Mouse (Mus musculus) embryonic facial prominence, embryonic 14.5 days (tissue): ENCODE measurements around the gene Slc44a2. TPM values are rescaled to one million over a fixed set of nuclear protein-coding genes. Genes with fewer than 3 reads are reported as not detected.

ENCODE experiments used
- ATAC-seq: fragments of 200-750 bp; cut with Nextera tagmentation; 2 replicates; pipeline ENCODE4 v1.8.0; 2017; ENCODE audit warnings: low read depth, moderate number of reproducible peaks, moderate TSS enrichment
- DNase-seq: peaks from one replicate; pipeline ENCODE4 v3.0.0-alpha.2; 2015; ENCODE audit warnings: low spot score
- H3K27ac ChIP-seq: fragments of 300-500 bp; sonication (generic); replicated peaks from 2 replicates; pipeline ENCODE4 v1.5.1; 2014; ENCODE audit warnings: low read depth, mild to moderate bottlenecking, low read length, moderate library complexity
- H3K27me3 ChIP-seq: fragments of 300-500 bp; sonication (generic); replicated peaks from 2 replicates; pipeline ENCODE4 v1.6.1; 2014; ENCODE audit warnings: low read length; ENCODE audit not compliant: control insufficient read depth, insufficient read depth
- H3K36me3 ChIP-seq: fragments of 300-500 bp; sonication (generic); 2 replicates; pipeline ENCODE4 v1.6.1; 2014; ENCODE audit warnings: low read length, mixed read lengths; ENCODE audit not compliant: control insufficient read depth, insufficient read depth
- H3K4me1 ChIP-seq: fragments of 300-500 bp; sonication (generic); 2 replicates; pipeline ENCODE4 v1.6.1; 2014; ENCODE audit warnings: antibody characterized with exemption, low read length; ENCODE audit not compliant: control insufficient read depth, insufficient read depth
- H3K4me2 ChIP-seq: fragments of 300-500 bp; sonication (generic); 2 replicates; pipeline ENCODE4 v1.6.1; 2014; ENCODE audit warnings: low read depth, mild to moderate bottlenecking, low read length, moderate library complexity, mixed read lengths
- H3K4me3 ChIP-seq: fragments of 300-500 bp; sonication (generic); 2 replicates; pipeline ENCODE4 v1.5.1; 2014; ENCODE audit warnings: low read depth, mild to moderate bottlenecking, low read length
- H3K9ac ChIP-seq: fragments of 300-500 bp; sonication (generic); 2 replicates; pipeline ENCODE4 v1.6.1; 2014; ENCODE audit warnings: low read depth, mild to moderate bottlenecking, low read length, moderate library complexity, mixed read lengths
- H3K9me3 ChIP-seq: fragments of 300-500 bp; sonication (generic); 2 replicates; pipeline ENCODE4 v1.6.1; 2016; ENCODE audit warnings: low read length; ENCODE audit not compliant: control insufficient read depth
- WGBS: fragments of 180-500 bp; shearing (Covaris S2); extraction: QIAGEN DNeasy Blood & Tissue Kit; methylation state at CpG from one replicate; pipeline ENCODE4 v1.1.7; 2014; 5-methylcytosine and 5-hydroxymethylcytosine counted together
- polyA plus RNA-seq: library from polyadenylated mRNA; unstranded; fragments of >200 nt; fragmentation: Nextera tagmentation; extraction: Ambion mirVana; gene quantifications from 2 replicates; pipeline ENCODE4 v1.2.1, GENCODE M21; 2014

The Slc44a2 gene
- polyA plus RNA-seq, 1 experiment from 2014 or later: 111 TPM

DNA sequence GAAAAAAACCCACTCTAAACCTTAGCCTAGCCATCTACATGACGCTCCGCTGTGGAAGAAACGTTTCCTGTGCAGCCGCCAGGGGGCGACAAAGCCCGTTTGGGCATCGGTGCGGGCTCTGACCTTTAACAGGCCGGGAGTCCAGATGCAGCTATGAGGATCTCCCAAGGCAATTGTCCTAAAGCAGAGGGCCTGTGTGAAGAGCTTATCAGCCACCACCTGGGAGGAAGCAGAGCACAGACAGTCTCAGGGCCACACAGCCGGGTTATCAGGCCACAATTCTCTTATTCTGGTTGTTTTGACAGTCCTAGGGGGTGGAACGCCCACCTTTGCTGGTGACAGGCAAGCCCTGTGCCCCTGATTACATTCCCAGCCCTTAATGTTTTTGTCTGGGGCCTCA, 7.1 kb upstream of the Slc44a2 start:
- ATAC-seq (peak; percentile 78), DNase-seq (peak; percentile 84)
- no peaks in the 10 kb centered on the region for H3K36me3 ChIP-seq
- no peak overlapping the region for H3K9ac ChIP-seq
- no peaks in the 10 kb centered on the region; the same call in 1 of the 2 replicates for H3K4me1 ChIP-seq
- H3K4me2 ChIP-seq: no peak overlapping the region
- no peak overlapping the region for H3K27ac ChIP-seq
- no peaks in the 10 kb centered on the region for H3K9me3 ChIP-seq
- 6% methylated on average over 11 of the region's 11 CpGs for WGBS
- H3K4me3 ChIP-seq: no peak overlapping the region
- peaks cover 17% of the 10 kb centered on the region for H3K27me3 ChIP-seq

DNA sequence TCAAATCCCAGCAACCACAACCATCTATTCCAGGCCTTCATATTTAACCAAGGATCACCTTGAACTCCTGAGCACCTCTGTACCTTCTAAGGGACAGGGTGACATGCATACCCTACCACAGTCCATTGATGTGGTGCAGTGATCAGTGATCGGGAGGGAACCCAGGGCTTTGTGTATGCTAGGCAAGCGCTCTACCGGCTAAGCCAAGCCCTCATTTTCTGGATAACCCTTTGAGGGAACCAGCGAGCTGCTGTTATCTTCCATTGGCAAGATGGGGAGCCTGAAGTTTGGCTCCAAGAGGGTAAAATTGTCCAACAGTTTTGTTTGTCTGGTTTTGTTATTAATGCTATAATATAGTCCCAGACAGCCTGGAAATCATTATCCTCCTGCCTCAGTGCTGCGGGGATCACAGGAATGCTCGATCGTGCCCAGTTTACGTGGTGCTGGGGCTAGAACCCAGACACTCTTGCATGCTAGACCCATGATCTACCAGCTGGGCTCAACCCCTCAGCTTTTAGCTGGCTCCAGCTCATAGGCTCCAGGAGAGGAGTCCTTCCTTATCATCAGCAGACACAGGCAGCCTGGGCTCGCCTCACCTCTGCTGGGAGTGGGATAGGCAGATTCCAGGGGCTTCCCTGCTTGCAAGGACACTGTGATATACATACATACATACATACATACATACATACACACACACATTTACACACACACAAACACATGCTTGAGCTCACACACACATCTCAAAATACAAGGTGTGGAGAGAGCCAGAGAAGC, 5.9 kb upstream of the Slc44a2 start:
- Histone ChIP-seq H3K4me1 (no peaks in the 10 kb centered on the region; the same call in 1 of the 2 replicates), H3K4me2 (no peak overlapping the region), H3K36me3 (no peaks in the 10 kb centered on the region), H3K4me3 (no peak overlapping the region), H3K27ac (peak overlapping the region; percentile 52), H3K27me3 (peaks cover 17% of the 10 kb centered on the region), H3K9me3 (no peaks in the 10 kb centered on the region), H3K9ac (no peak overlapping the region)
- DNase-seq (no peak), ATAC-seq (no peak)
- WGBS: 80% methylated on average over 9 of the region's 9 CpGs

DNA sequence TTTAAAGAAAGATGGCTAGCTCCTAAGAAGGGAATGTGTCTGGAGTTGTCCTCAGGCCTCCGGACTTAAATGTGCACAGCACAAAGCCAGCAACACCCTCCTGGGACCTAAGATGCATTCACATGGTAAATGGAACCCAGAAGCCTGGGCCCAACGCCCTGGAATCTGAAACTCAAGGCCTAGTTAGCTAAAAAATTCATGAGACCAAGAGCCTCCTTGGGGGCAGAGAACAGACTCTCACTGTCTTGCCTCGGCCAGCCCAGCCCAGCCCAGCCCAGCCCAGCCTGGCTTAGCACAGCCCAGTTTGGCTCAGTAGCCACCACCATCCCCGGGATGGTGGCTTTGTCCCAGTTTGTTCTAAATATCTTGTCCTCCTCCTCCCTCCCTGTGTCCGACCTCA, 5.1 kb upstream of the Slc44a2 start:
- no peak overlapping the region for H3K9ac ChIP-seq
- H3K27ac ChIP-seq: peak overlapping the region; percentile 52
- H3K4me1 ChIP-seq: no peaks in the 10 kb centered on the region; the same call in 1 of the 2 replicates
- H3K27me3 ChIP-seq: peaks cover 17% of the 10 kb centered on the region
- 35% methylated on average over 5 of the region's 5 CpGs for WGBS
- no peaks in the 10 kb centered on the region for H3K9me3 ChIP-seq
- H3K4me3 ChIP-seq: no peak overlapping the region
- no peaks in the 10 kb centered on the region for H3K36me3 ChIP-seq
- no peak overlapping the region for H3K4me2 ChIP-seq
- DNase-seq: peak; percentile 64
- ATAC-seq: no peak

DNA sequence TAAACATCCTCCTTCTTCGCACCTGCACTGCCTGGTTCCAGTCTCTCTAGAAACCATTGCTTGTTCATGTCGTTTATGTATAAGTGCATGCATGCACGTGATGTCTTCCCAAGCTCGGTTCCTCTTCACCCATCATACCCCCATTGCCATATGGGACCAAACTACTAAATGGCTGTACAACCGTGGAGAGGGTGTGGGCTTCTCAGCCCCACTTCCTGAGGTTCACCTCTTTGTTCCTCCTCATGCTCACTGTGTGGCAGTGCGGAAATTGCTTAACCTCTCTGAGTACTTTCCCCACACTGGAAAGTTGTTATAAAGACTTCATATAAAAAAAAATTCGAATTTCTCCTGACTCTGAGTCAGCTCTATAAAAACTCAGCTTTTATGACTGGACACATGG, 3.8 kb upstream of the Slc44a2 start:
- Histone ChIP-seq H3K9me3 (no peaks in the 10 kb centered on the region), H3K4me3 (no peak overlapping the region), H3K27me3 (peaks cover 11% of the 10 kb centered on the region), H3K36me3 (no peaks in the 10 kb centered on the region), H3K9ac (no peak overlapping the region), H3K4me2 (no peak overlapping the region), H3K4me1 (peaks cover 7% of the 10 kb centered on the region; the same call in 1 of the 2 replicates), H3K27ac (no peak overlapping the region)
- 70% methylated on average over 7 of the region's 7 CpGs for WGBS
- ATAC-seq: no peak
- no peak for DNase-seq

DNA sequence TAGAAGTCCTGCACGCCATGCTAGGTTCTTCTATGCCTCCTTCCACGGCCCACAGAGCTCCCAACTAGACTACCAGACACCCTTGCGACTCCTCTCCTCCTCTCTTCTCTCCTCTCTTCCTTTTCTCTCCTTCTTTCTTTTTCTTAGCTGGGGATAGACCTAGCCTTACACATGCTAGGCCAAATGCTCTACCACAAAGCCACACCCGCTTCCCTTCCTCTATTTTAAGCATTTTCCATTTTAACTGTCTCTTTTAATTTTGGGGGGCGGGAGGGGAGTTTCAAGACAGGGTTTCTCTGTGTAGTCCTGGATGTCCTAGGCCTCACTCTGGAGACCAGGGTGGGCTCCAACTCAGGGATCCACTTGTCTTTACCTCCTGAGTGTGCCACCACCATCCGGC, 1.7 kb upstream of the Slc44a2 start:
- no peak overlapping the region for H3K4me3 ChIP-seq
- peaks cover 11% of the 10 kb centered on the region; the same call in 1 of the 2 replicates for H3K4me1 ChIP-seq
- H3K9me3 ChIP-seq: no peaks in the 10 kb centered on the region
- no peaks in the 10 kb centered on the region for H3K36me3 ChIP-seq
- no peak overlapping the region for H3K27ac ChIP-seq
- ATAC-seq: no peak
- 86% methylated on average over 6 of the region's 6 CpGs for WGBS
- no peak overlapping the region for H3K4me2 ChIP-seq
- no peak for DNase-seq
- no peaks in the 10 kb centered on the region for H3K27me3 ChIP-seq
- no peak overlapping the region for H3K9ac ChIP-seq

DNA sequence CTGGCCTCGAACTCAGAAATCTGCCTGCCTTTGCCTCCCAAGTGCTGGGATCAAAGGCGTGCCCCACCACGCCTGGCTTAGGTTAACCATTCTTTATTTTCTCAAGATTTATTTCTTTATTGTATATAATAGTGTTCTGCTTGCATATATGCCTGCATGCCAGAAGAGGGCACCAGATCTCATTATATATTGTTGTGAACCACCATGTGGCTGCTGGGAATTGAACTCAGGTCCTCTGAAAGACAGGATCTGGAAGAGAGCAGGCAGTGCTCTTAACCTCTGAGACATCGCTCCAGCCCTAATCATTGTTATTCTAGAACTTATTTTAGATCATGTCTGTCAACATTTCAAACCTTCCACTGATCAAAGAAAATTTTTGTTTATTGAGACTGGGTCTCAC, 995 bp upstream of the Slc44a2 start:
- no peak for DNase-seq
- no peak for ATAC-seq
- WGBS: 89% methylated on average over 4 of the region's 4 CpGs
- no peaks in the 10 kb centered on the region for H3K9me3 ChIP-seq
- peaks cover 11% of the 10 kb centered on the region; the same call in 1 of the 2 replicates for H3K4me1 ChIP-seq
- no peak overlapping the region for H3K4me2 ChIP-seq
- no peak overlapping the region for H3K4me3 ChIP-seq
- no peak overlapping the region for H3K27ac ChIP-seq
- H3K27me3 ChIP-seq: no peaks in the 10 kb centered on the region
- 0 out of 2 replicates have a peak, but pooled peaks cover 4% of the 10 kb centered on the region for H3K36me3 ChIP-seq
- no peak overlapping the region for H3K9ac ChIP-seq

DNA sequence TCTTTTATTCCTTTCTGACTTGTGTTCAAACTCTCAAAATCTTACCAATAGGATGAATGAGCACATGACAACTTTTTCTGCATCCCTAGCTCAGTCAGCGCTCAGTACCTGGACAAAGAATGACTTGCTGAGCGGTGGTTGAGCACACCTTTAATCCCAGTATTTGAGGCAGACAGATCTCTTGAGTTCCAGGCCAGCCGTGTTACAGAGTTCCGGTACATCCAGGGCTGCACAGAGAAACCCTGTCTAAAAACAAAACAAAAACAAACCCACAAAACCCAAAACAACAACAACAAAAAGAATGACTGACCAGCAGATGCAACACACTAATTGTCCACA, 249 bp upstream of the Slc44a2 start:
- Histone ChIP-seq H3K4me2 (peak overlapping the region; percentile 93), H3K27me3 (no peaks in the 10 kb centered on the region), H3K4me3 (peak overlapping the region; percentile 74), H3K9me3 (no peaks in the 10 kb centered on the region), H3K4me1 (peaks cover 11% of the 10 kb centered on the region; the same call in 1 of the 2 replicates), H3K27ac (no peak overlapping the region), H3K36me3 (0 out of 2 replicates have a peak, but pooled peaks cover 4% of the 10 kb centered on the region), H3K9ac (peak overlapping the region; percentile 48; the same call in 1 of the 2 replicates)
- 27% methylated on average over 4 of the region's 4 CpGs for WGBS
- ATAC-seq: peak; percentile 58
- no peak for DNase-seq

DNA sequence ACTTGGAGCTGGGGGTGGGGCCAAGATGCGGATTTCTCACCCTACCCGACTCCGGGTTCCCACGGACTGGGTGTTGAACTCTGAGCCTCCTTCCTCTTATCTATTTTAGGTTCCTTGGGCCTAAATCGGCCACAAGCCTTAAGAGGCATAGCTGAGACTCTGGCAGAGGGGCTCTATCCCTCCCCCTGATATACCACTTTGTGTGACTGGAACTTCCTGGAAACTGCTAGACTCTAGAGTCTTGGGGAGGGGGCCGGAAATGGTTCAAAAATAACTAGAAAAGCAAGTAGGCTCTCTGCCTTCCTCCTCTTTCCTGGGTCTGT, 976 bp downstream of the Slc44a2 start:
- Histone ChIP-seq H3K9me3 (no peaks in the 10 kb centered on the region), H3K4me3 (peak overlapping the region; percentile 74), H3K27ac (peak overlapping the region; percentile 35; the same call in 1 of the 2 replicates), H3K4me2 (peak overlapping the region; percentile 93), H3K9ac (peak overlapping the region; percentile 82), H3K36me3 (0 out of 2 replicates have a peak, but pooled peaks cover 4% of the 10 kb centered on the region), H3K4me1 (0 out of 2 replicates have a peak, but pooled peaks cover 11% of the 10 kb centered on the region), H3K27me3 (no peaks in the 10 kb centered on the region)
- 9% methylated on average over 6 of the region's 6 CpGs for WGBS
- DNase-seq: no peak
- ATAC-seq: no peak
